Mouse (Mus musculus) left cerebral cortex, postnatal 10 days (tissue): ENCODE data around the gene Suco. TPM values are rescaled to one million over a fixed set of nuclear protein-coding genes. Genes with fewer than 3 reads are reported as not detected.

ENCODE experiments used
- DNase-seq, 2 experiments: peaks; one replicate each; pipeline ENCODE4 v3.0.0; 2021 to 2022; ENCODE audit warnings: low spot score in 2 of 2, mixed read lengths in 1 of 2; ENCODE audit errors: extremely low spot score in 1 of 2
- intact Hi-C: fragments of 180-260 bp; cut with DNase I; formaldehyde crosslinking; loops from one replicate; pipeline ENCODE4 v1.15.1; 2025
- total RNA-seq, 2 experiments: library from RNA; stranded (reverse); gene quantifications; 2 replicates each; pipeline ENCODE4 v1.2.3; 2021

Gene Suco
- total RNA-seq, 2 experiments from 2014 or later: 36.9 to 42.6 TPM

DNA sequence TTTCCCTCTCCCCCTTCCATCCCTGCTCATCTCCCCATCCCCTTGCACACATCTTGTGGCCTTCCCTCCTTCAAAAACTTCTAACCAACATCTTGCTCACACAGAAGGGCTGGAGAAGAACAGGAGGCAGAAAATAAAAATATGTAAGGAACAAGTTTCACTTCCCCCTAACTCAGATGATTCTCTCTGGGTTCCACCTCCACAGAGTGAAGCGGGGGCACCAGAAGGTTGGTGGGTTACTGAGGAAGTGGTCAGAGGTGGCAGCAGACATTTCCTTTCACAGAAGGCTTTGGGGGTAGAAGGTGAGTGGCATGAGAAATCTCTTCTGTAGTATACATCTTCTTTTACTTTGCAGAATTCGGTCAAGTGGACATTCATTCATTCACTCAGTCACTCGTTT is 77.6 kb downstream of the Suco start:
- no peak for DNase-seq
- intact Hi-C loops: no loop called here

DNA sequence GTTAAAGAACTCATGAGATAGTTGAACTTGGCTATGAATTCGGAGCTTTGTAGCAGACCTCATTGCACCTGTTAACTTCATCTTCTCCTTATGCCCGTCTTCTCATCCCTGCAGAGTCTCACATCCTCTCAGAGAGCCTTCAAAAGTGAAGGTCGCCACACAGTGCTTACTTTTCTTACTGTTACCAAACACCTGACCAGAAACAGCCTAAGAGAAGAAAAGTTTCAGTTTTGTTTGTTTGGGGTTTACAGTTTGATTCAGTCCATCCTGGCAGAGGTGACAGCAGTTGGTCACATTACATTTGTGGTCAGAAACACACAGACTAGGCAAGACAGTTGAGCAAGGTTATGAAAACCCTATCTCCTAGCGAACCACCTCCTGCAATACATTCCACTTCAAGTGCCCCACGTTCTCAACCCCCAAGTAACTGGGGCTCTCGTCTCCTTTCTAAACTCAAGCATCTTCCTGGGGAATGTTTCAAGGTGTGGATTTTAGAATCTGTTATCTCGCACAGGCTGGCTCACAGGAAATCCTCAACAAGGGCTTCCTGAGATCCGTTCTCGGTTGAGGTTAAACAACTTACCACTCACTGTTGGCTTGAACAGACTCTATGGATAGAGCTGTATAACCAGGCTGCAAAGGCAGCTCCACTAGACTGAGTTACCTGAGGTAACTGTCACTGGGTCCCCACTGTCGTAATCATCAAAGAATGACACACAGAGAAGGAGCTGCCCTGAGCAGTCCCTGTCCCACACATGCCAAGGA is 81.9 kb downstream of the Suco start:
- intact Hi-C loops: no loop called here
- no peak for DNase-seq

DNA sequence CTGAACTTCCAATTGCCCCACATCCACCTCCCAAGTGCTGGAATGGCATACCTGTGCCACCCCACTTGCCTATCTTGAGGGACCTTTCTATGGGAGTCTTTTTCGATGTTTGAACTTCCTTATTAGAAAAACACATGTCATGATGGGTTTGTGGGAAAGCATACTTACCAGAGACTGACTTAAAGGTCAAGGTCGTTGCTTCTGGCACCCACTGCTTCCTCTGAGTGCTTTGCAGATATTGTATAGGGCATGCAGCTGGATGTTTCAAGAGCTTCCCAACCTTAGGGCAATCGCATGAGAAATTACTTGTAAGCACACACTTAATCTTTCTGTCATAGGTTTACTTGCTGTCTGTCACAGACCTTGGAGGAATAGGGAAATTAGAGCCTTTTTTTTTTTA is 83.2 kb downstream of the Suco start:
- intact Hi-C loops: no loop called here
- DNase-seq: no peak

DNA sequence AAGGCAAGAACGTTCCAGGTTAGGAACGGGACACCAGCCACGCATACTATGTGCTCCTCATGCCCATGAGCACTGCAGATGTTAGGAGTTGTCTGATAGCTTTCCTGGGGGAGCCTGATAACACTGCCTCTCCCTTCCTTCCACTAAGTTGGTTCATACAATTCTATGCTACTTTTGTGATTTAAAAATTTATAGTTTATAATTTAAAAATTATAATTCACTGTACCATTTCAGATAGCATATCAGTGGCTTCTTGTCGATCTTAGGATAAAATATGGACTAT is 83.9 kb downstream of the Suco start:
- intact Hi-C loops: no loop called here
- DNase-seq: no peak

DNA sequence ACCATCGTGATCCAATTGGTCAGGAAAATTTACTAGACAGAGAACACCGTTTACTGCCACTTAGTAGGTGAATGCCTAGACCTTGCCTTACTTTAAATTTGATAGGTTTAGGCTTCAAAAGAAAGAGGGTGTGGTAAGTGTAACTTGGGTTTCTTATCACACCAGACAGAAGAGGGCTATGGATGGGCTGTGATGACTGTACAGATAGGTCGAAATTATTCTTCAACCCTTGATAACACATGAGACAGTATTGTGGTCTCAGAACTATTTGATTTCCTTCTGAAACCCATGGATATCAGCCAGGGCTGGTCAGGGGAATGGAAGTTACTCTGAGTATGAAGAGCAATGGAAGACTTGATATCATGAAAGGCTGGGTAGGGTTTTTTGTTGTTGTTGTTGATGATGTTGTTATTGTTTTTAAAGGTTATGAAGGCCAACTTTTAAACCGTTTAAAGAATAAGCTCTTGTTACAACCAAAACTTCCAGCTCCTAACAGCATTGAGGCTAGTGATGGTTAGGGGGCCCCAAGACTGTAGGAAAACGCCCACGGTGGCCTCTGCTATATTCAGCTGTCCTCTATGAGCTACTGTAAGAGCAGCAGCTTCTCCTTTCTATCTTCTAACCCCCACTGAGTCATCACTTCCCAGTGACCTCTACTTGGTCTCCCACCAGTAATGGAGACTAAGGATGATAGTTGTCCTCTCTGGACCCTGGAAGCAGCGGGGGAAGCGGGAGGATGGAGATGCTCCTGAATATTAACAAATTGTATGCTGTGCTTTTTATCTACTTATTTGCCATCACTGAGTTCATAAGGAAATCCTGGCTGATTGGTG is 84.4 kb downstream of the Suco start:
- intact Hi-C loops: no loop called here
- DNase-seq: no peak

DNA sequence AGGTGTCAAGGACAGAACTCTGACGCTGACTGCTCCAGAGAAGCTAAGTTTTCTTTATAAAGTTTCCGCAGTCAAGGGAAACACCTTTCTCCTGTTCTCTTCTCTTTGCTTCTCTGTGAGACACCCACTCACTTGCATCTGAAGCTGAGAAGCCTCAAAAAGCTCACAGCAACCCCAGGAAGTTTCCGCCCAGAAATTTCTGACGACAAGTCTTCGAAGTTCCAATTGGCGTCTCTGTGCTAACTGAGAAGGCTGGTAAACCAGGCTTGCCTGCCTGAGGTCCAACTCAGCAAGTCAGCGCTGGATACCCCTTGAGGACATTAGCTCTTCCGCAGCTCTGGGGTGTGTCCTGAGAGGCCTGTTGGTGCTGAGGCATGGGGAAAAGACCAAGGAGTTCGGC is 88.1 kb downstream of the Suco start, which contains the start of gene Fasl:
Gene Fasl, minus strand, starts transcription at position 157 of the 400 bp plus-strand sequence.
- DNase-seq: no peak
- intact Hi-C loops: no loop called here

DNA sequence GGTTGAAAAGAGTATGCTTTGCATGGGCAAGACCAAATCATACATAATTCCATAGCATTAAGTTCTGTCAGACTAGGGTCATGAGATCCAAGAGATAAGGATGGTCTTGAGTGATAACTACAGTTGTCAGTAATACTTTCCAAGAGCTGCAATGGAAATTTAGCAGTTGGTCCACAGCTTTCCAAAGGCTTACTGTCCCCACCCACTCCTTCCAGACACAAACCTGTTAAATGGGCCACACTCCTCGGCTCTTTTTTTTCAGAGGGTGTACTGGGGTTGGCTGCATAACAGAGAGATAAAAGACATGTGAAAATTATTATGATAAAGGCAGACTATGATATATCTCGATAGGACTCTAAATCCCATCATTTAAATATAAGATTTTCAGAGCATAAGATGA is 93.8 kb downstream of the Suco start:
- no peak for DNase-seq
- intact Hi-C loops: no loop called here

DNA sequence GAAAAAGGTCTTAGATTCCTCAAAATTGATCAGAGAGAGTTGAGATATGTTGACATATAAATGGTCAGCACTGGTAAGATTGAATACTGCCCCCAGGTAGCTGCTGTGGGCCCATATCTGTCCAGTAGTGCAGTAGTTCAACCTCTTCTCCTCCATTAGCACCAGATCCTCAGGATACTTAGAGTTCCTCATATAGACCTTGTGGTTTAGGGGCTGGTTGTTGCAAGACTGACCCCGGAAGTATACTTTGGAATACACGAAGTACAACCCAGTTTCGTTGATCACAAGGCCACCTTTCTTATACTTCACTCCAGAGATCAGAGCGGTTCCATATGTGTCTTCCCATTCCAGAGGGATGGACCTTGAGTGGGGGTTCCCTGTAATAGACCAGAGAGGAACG is 94.9 kb downstream of the Suco start:
- no peak for DNase-seq
- intact Hi-C loops: no loop called here

DNA sequence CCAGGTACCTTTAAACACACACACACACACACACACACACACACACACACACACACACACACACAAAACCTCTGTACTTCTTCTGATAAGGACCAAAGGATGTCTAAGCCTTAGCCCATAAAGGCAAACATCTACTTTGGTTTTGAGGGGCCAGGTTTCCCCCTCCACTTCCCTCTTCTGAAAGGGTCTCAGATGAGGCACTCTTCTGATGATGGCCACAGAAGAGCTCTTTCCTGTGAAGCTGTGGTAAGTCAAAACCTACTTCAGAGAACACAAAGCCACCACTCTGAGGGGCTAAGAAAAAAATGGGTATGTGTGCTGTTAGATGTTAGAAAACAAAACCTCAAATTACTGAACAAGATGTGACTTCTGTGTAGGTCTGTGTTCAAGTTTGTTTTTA is 97.4 kb downstream of the Suco start:
- intact Hi-C loops: no loop called here
- DNase-seq: no peak

DNA sequence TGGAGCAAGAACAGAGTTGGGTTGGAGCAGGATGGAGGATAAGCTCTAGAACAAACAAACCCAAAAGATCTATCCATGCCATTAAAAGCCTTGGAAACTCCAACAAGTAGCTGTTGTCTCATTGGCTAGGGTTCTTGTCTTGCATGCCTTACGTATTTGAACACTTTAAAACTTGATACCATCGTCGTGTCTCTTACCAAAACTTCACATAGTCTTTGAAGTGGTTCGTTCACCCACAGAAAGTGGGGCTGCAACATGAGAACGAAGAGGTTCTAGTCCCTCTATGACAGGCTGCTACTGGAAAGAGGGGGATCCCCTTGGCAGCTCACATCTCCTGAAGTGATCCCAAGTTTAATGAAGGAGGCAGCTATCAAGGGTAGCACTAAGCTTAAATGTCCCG is 101.3 kb downstream of the Suco start:
- DNase-seq: no peak
- intact Hi-C loops: no loop called here

DNA sequence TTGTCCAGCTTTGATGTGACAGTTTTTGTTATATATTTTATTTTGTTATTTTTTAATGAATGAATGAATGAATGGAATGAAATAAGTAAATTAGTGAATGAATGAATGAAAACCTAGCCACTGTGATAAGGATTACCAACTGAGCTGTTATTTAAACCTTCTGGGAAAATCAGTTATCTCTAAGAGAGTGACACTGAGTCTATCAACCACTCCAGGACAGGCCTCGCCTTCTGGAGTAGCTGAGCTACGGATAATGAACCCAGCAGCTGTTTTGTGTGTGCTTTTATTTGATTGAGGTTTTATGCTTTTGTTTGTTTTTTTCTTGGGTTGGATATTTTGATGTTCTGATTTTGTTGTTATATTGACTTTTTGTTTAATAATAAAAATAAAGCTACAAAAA is 105.2 kb downstream of the Suco start:
- intact Hi-C loops: no loop called here
- no peak for DNase-seq

DNA sequence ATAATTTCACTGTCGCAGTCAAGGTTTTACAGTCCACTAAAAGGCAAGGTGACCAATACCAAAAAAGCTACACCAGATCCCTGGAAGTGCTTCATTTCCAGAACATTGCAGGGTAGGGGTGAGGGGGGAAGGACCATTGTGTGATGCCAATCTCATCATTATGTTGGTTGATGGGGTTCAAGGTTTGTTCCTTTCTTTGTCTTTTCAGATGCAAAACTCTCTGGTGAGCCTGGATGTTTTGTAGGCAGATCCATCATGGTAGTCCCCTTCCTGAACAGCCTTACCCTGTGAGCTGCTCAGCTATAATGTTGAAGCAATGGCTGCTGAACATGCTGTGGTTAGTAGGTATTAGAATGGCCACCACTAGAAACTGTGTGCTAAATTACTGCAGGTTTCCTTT is 107.2 kb downstream of the Suco start:
- DNase-seq: no peak
- intact Hi-C loops: no loop called here

DNA sequence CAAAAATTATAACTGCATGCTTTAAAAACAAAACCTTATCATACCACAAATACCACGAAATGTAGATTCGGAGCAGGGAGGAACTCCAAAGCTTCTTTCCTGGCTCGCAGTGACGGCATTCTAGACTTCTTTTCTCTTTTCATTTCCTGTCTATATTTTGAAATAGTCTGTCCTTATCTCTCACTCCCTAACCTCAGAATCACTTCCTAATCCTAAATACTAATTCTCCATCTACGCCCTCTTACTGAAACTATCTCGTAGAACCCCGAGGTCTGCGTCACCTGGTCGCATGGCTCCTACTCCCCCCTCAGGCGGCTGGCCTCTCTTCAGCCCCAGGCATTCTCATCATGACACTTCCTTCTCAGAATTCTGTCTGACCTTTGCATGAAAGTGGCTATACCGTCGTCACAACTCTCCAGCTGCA is 109.4 kb downstream of the Suco start:
- no peak for DNase-seq
- intact Hi-C loops: no loop called here

DNA sequence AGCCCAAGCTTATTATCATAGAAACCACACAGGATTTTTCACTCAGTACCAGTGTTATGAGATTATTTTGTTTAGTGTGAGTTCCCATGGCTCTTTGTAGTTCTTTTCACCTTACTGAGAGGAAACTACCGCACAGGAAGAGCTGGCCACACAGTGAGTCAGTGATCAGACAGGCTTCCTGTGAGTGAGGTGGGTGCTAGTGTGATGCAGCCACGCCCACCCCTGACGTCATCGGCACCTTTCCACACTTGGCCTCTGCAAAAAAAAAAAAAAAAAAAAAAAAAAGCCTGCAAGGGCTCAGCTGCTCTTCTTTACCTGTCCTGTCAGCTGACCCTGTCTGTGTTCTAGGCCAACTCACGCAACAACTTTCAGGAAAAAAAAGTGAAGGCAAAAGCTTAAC is 109.8 kb downstream of the Suco start:
- intact Hi-C loops: no loop called here
- peak in 1 of 2 experiments; percentile 50 for DNase-seq

Other genes with a start within 250 kb of the Suco start
- under 1 TPM in 1 of 2 experiments, not detected in 1; 0.36 TPM for gene Fasl, start 88.2 kb downstream of the Suco start, total RNA-seq
- gene Pigc, start 92.5 kb upstream of the Suco start, total RNA-seq: 10 to 100 TPM; 14.1 to 17.5 TPM
- gene 4930558K02Rik, start 103.0 kb upstream of the Suco start, total RNA-seq: not detected